Mouse (Mus musculus) testis, adult 2 months (tissue): ENCODE data around the gene Ahcyl2. TPM values are rescaled to one million over a fixed set of nuclear protein-coding genes. Genes with fewer than 3 reads are reported as not detected.

Source experiments
- H3K27ac ChIP-seq: fragments of 200-500 bp; 2 replicates; pipeline ENCODE4 v1.5.1; 2012; ENCODE audit warnings: low read depth, low read length; ENCODE audit not compliant: control insufficient read depth, insufficient read depth
- H3K27me3 ChIP-seq: fragments of 200-500 bp; 2 replicates; pipeline ENCODE4 v1.6.1; 2012; ENCODE audit warnings: mild to moderate bottlenecking, low read length, moderate library complexity; ENCODE audit not compliant: control insufficient read depth, insufficient read depth
- H3K36me3 ChIP-seq: fragments of 200-500 bp; 2 replicates; pipeline ENCODE4 v1.6.1; 2012; ENCODE audit warnings: mild to moderate bottlenecking, low read length; ENCODE audit not compliant: control insufficient read depth, insufficient read depth
- H3K4me1 ChIP-seq: fragments of 200-500 bp; 2 replicates; pipeline ENCODE4 v1.6.1; 2012; ENCODE audit warnings: low read length; ENCODE audit not compliant: control insufficient read depth, insufficient read depth
- H3K4me3 ChIP-seq: fragments of 200-500 bp; 2 replicates; pipeline ENCODE4 v1.5.1; 2012; ENCODE audit warnings: low read depth, mild to moderate bottlenecking, low read length, moderate library complexity, mixed read lengths; ENCODE audit not compliant: control insufficient read depth
- CTCF ChIP-seq: fragments of 200-500 bp; IDR thresholded peaks from 2 replicates; pipeline ENCODE4 v1.5.1; 2012; ENCODE audit warnings: low read depth, mild to moderate bottlenecking, inconsistent platforms, low read length, moderate library complexity; ENCODE audit not compliant: control insufficient read depth, insufficient read depth, insufficient replicate concordance
- POLR2A ChIP-seq: fragments of 200-500 bp; IDR thresholded peaks from 2 replicates; pipeline ENCODE4 v1.6.1; 2012; ENCODE audit warnings: low read depth, mild to moderate bottlenecking, inconsistent platforms, low read length, moderate library complexity; ENCODE audit not compliant: control insufficient read depth
- polyA plus RNA-seq: library from polyadenylated mRNA; depleted of rRNA; stranded (reverse); fragments of >200 nt; gene quantifications from 2 replicates; pipeline ENCODE4 v1.2.3, GENCODE M21; 2012

Ahcyl2 gene
- polyA plus RNA-seq, 1 experiment, result 118 TPM

DNA sequence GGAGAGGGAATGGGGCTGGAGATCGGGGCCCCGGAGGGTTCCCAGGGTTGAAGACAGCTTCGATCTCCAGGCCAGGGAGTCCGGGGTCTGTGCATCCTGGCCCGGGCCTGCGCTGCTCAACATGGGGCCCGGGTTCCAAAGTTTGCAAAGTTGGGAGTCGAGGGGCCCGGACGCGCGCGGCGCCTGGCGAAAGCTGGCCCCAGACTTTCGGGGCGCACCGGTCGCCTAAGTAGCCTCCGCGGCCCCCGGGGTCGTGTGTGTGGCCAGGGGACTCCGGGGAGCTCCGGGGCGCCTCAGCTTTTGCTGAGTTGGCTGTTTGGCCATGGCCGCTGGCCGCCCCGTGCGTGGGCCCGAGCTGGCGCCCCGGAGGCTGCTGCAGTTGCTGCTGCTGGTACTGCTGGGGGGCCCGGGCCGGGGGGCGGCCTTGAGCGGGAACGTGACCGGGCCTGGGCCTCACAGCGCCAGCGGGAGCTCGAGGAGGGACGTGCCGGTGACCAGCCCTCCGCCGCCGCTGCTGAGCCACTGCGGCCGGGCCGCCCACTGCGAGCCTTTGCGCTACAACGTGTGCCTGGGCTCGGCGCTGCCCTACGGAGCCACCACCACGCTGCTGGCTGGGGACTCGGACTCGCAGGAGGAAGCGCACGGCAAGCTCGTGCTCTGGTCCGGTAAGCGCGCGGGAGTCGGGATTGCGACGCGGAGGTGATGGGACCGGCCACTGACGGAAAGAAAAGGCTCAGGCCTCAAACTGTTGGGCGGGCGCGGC, 31.9 kb upstream of the Ahcyl2 start:
- Histone ChIP-seq H3K27ac (peak overlapping the region; percentile 65), H3K4me1 (peaks cover 16% of the 10 kb centered on the region), H3K4me3 (peak overlapping the region; percentile 92), H3K36me3 (no peaks in the 10 kb centered on the region), H3K27me3 (no peaks in the 10 kb centered on the region; the same call in 1 of the 2 replicates)
- TF ChIP-seq POLR2A, result no peak
- no peak for TF ChIP-seq CTCF

DNA sequence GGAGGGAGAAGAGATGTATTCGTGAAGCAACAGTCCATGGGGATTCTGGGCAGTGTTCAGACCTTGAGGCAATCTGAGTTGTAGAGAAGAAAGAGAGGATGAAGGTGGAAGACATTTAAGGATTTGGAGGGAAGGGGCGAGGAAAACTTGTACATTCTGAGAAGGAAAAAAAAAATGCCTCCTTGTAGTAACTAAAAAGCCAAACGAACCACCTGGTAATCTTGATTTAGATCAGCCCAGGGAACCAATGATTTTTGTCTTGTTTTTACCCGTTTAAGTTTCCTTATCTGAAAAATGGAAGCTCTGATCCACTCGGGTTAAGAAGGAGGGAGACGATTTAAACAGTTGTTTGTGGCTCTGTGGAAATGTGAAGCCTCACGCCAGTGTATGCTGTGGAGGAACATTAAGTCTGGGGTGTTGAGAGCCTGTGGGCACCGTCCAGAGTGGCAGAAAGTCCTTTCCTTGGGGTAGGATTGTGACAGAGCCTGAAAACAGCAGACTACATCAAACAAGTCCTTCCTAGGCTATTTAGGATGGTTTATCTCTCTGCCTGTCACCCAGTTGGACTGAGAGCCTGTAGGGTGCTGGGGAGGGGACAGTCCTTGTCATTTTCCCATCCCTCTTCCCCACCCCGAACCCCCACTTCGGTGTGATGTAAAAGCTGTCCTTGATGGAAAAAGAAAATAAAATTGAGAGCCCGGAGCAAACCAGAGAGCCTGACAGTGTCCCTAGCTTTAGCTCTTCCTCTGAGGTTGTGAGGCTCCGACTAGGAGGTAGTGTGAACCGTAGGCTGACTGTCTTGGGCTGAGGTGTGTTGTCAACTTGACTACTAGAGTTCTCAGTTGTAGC, 31.0 kb upstream of the Ahcyl2 start:
- Histone ChIP-seq H3K27ac (no peak overlapping the region), H3K4me3 (peak overlapping the region; percentile 92), H3K27me3 (no peaks in the 10 kb centered on the region; the same call in 1 of the 2 replicates), H3K4me1 (peaks cover 16% of the 10 kb centered on the region), H3K36me3 (no peaks in the 10 kb centered on the region)
- TF ChIP-seq CTCF (no peak), POLR2A (no peak)

DNA sequence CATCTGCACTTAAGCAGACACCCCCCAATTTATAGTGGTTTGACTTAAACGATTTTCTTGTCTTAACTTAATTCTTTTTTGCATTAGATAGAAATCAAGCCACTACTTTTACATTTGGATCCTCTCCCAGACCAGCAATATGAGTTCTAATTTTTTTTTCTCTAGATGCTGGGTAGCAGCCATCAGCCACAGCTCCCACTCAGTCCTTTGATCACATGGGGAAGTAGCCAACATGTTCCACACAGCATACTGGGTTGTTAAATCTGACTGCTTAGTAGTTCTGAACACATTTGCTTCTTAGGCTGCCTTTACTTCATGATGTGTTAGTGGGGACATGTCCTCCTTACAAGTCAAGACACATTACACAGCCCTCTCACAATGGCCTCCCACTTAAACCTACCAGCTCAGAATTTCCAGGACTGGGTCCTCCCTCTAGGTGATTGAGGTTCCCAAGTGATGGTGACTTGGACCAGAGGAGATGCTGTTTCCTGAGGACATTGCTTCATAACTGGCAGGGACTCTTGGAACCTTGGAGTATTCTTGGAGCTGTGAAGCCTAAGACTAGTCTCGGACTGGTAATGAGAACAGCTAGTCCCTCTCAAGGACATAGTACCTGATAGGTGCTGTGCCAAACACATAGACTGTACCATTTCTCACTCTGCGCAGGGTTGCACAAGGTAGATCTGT, 16.2 kb upstream of the Ahcyl2 start:
- H3K4me3 ChIP-seq, result no peak overlapping the region
- no peaks in the 10 kb centered on the region for H3K4me1 ChIP-seq
- no peaks in the 10 kb centered on the region for H3K36me3 ChIP-seq
- H3K27me3 ChIP-seq, result no peaks in the 10 kb centered on the region
- no peak overlapping the region for H3K27ac ChIP-seq
- no peak for TF ChIP-seq POLR2A
- no peak for TF ChIP-seq CTCF

DNA sequence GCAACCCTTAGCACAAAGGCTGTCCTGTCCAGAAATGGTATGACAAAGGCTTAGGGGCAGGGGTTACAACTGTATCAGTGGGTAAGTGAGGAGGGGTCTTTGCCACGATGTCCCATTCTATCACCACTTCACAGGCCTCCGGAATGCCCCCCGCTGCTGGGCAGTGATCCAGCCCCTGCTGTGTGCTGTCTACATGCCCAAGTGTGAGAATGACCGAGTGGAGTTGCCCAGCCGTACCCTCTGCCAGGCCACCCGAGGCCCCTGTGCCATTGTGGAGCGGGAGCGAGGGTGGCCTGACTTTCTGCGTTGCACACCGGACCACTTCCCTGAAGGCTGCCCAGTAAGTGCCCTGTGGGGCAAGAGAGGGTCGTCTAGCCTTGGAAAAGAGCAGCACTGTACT, 14.5 kb upstream of the Ahcyl2 start:
- H3K27me3 ChIP-seq, result no peaks in the 10 kb centered on the region
- no peak overlapping the region for H3K4me3 ChIP-seq
- no peak overlapping the region for H3K27ac ChIP-seq
- H3K36me3 ChIP-seq, result no peaks in the 10 kb centered on the region
- TF ChIP-seq CTCF, result no peak
- no peaks in the 10 kb centered on the region; the same call in 1 of the 2 replicates for H3K4me1 ChIP-seq

DNA sequence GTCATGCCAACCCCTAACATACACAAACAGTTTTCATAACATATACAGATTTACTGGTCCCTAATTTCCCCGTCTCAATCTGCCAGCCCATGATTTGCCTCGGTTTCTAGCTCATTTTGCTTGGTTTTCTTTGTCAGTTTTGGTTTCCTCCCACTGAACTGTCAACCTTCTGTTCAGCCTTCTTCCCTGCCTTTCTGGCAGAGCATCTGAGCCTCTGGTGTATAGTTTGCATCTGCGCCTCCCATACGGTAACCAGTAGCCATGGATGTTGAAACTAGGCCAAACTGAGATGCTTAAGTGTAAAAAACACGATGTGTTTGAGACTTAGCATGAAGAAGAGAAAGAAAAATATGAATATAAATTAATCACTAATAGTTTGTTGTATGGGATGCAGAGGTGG, 11.8 kb upstream of the Ahcyl2 start:
- Histone ChIP-seq H3K27ac (no peak overlapping the region), H3K36me3 (no peaks in the 10 kb centered on the region), H3K27me3 (no peaks in the 10 kb centered on the region), H3K4me1 (no peaks in the 10 kb centered on the region; the same call in 1 of the 2 replicates), H3K4me3 (no peak overlapping the region)
- TF ChIP-seq CTCF, result no peak
- no peak for TF ChIP-seq POLR2A

DNA sequence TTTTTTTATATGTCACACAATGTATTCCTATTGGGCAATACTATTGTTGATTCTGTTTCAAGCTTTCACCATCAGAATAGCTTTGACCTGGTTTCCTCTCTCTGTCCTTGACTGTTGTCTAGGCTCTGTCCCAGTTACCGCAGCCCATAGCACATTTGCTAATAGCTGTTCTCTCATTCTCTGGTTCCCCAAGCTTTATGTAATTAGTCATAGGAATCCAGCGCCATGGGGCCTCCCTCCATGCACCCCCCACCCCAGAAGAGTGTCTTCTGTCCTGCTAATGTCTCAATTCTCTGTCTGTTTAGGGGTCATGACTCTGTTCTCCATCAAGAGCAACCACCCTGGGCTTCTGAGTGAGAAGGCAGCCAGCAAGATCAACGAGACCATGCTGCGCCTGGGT, 11.3 kb upstream of the Ahcyl2 start:
- Histone ChIP-seq H3K36me3 (no peaks in the 10 kb centered on the region), H3K27me3 (no peaks in the 10 kb centered on the region), H3K4me3 (no peak overlapping the region), H3K4me1 (no peaks in the 10 kb centered on the region; the same call in 1 of the 2 replicates), H3K27ac (no peak overlapping the region)
- no peak for TF ChIP-seq CTCF
- no peak for TF ChIP-seq POLR2A

DNA sequence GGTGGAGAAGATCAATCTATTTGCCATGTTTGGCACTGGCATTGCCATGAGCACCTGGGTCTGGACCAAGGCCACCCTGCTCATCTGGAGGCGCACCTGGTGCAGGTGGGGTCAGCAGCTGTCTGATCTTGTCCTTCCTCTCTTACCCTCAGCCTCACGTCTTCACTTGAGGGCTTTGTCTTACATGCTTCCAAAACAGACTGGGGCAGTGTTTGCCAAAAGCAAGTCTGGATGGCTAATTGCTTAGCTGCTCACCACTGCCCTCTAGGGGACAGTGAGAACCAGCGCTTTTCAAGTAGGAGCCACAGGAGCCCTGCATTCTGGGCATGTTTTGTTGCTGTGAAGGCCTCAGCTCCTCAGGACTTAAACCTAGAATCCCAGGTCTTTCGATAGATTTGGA, 9.4 kb upstream of the Ahcyl2 start:
- peak; percentile 76; the same call in 1 of the 2 replicates for TF ChIP-seq CTCF
- no peak for TF ChIP-seq POLR2A
- Histone ChIP-seq H3K27me3 (no peaks in the 10 kb centered on the region), H3K4me3 (no peak overlapping the region), H3K27ac (no peak overlapping the region), H3K36me3 (no peaks in the 10 kb centered on the region), H3K4me1 (no peaks in the 10 kb centered on the region; the same call in 1 of the 2 replicates)
